In genomic region chr9:97130001-97130400, GRCm38 (mm10) we compare ENCODE assay signal across 24 mouse cellular contexts. TPM values are rescaled to one million over a fixed set of nuclear protein-coding genes. Genes with fewer than 3 reads are reported as not detected.
DNase-seq lines count a peak whose midpoint lies in the region; ATAC-seq lines count a peak whose summit lies in the region.
"Had no signal": no experiment of that assay in that cellular context is flagged by ENCODE, and none has a peak within 500 bp of the region (broad histone marks: within the 10 kb centered on the region; RNA-seq: fewer than 3 reads in every experiment).

No protein-coding gene starts in this region.

- H3K4me3 ChIP-seq in kidney, embryonic 15.5 days (replicated peaks): no peak overlapping the region
- no peak overlapping the region for H3K4me3 ChIP-seq in kidney, embryonic 16.5 days (ENCODE audit: low read length)
- H3K4me3 ChIP-seq: embryonic facial prominence, embryonic 10.5 days; embryonic facial prominence, embryonic 12.5 days; forebrain, embryonic 13.5 days; forebrain, embryonic 15.5 days had no signal

- H3K9ac ChIP-seq in kidney, embryonic 15.5 days: no peak overlapping the region
- no peak overlapping the region for H3K9ac ChIP-seq in kidney, embryonic 16.5 days (replicated peaks; ENCODE audit: low read length)
- H3K9ac ChIP-seq: embryonic facial prominence, embryonic 12.5 days; forebrain, embryonic 13.5 days; forebrain, embryonic 15.5 days had no signal

- 89% methylated on average over 5 of the region's 5 CpGs for WGBS in kidney, embryonic 15.5 days
- 83% methylated on average over 5 of the region's 5 CpGs for WGBS in kidney, embryonic 16.5 days

- no peak overlapping the region for H3K27ac ChIP-seq in kidney, embryonic 15.5 days
- H3K27ac ChIP-seq in kidney, embryonic 16.5 days (ENCODE audit: low read length): no peak overlapping the region
- H3K27ac ChIP-seq: embryonic facial prominence, embryonic 10.5 days; embryonic facial prominence, embryonic 12.5 days; forebrain, embryonic 13.5 days; forebrain, embryonic 15.5 days had no signal

- no peaks in the 10 kb centered on the region for H3K27me3 ChIP-seq in kidney, embryonic 15.5 days
- H3K27me3 ChIP-seq in kidney, embryonic 16.5 days (ENCODE audit: insufficient read depth, low read length): no peaks in the 10 kb centered on the region
- H3K27me3 ChIP-seq: CH12.LX; embryonic facial prominence, embryonic 12.5 days; forebrain, embryonic 13.5 days; forebrain, embryonic 15.5 days; Patski had no signal

- no peaks in the 10 kb centered on the region for H3K36me3 ChIP-seq in kidney, embryonic 15.5 days
- H3K36me3 ChIP-seq in kidney, embryonic 16.5 days (ENCODE audit: insufficient read depth, low read length): no peaks in the 10 kb centered on the region
- H3K36me3 ChIP-seq: embryonic facial prominence, embryonic 10.5 days; embryonic facial prominence, embryonic 12.5 days; forebrain, embryonic 15.5 days; G1E had no signal

- ATAC-seq in kidney, embryonic 15.5 days (replicated peaks; ENCODE audit: low FRiP score): no peak
- no peak for ATAC-seq in kidney, embryonic 16.5 days (ENCODE audit: low FRiP score, low TSS enrichment)
- ATAC-seq: activated CD4-positive, CD25-positive, alpha-beta regulatory T cell, adult 4 months; CD4-positive, CD25-positive, alpha-beta regulatory T cell, adult 4 months; forebrain, embryonic 13.5 days; forebrain, embryonic 15.5 days; Patski had no signal

- peak; percentile 48 for DNase-seq in kidney, adult 11 months
- no peak for DNase-seq in kidney, adult 18-20 months
- peak; percentile 52 to 67 for DNase-seq in kidney, adult 8-10 months
- DNase-seq in kidney, postnatal 25 days: peak; percentile 31 to 57
- DNase-seq: adrenal gland, adult 8-10 months; adrenal gland, postnatal 14 days; adrenal gland, postnatal 36 days; B cell, adult 2 months; cerebellum, adult 11-12 months; cerebellum, adult 2 months; cerebellum, adult 9-10 months; cerebellum, postnatal 10 days; cerebellum, postnatal 25 days had no signal

- no peak overlapping the region for H3K4me2 ChIP-seq in kidney, embryonic 15.5 days
- no peak overlapping the region for H3K4me2 ChIP-seq in kidney, embryonic 16.5 days (replicated peaks; ENCODE audit: low read depth, low read length)
- H3K4me2 ChIP-seq: embryonic facial prominence, embryonic 12.5 days; forebrain, embryonic 13.5 days; forebrain, embryonic 15.5 days had no signal

- H3K9me3 ChIP-seq in kidney, embryonic 15.5 days (replicated peaks): no peaks in the 10 kb centered on the region
- H3K9me3 ChIP-seq in kidney, embryonic 16.5 days (ENCODE audit: low read length): peaks cover 2% of the 10 kb centered on the region
- H3K9me3 ChIP-seq: embryonic facial prominence, embryonic 12.5 days; forebrain, embryonic 13.5 days; forebrain, embryonic 15.5 days had no signal

- H3K4me1 ChIP-seq in kidney, embryonic 15.5 days: no peaks in the 10 kb centered on the region
- H3K4me1 ChIP-seq in kidney, embryonic 16.5 days (ENCODE audit: insufficient read depth, low read length): no peaks in the 10 kb centered on the region
- H3K4me1 ChIP-seq: embryonic facial prominence, embryonic 10.5 days; embryonic facial prominence, embryonic 12.5 days; forebrain, embryonic 13.5 days; forebrain, embryonic 15.5 days had no signal

RNA-seq across cellular contexts. Expression of gene Slc25a36, which starts 19.0 kb away (rescaled TPM):
- 68.4 and 76.6 TPM in 2 replicates for polyA plus RNA-seq in kidney, embryonic 15.5 days (2015; fragmentation: Nextera tagmentation; extraction: Ambion mirVana)
- polyA plus RNA-seq in kidney, embryonic 16.5 days (2015; fragmentation: Nextera tagmentation; extraction: Ambion mirVana): 64.4 and 76.5 TPM in 2 replicates
